Mouse (Mus musculus) heart, postnatal 25 days (tissue): Measurements from ENCODE around the gene Hdac5. TPM values are rescaled to one million over a fixed set of nuclear protein-coding genes. Genes with fewer than 3 reads are reported as not detected.
"Not testable (repeated sequence)": the region's sequence is repeated elsewhere in the genome, so short reads cannot be mapped to it uniquely, and the experiment has no call there.

Source experiments
- DNase-seq: peaks from one replicate; pipeline ENCODE4 v3.0.0; 2022; ENCODE audit warnings: low spot score
- intact Hi-C: fragments of 180-260 bp; cut with DNase I; formaldehyde crosslinking; loops from one replicate; pipeline ENCODE4 v1.15.1; 2025
- total RNA-seq, 2 experiments: library from RNA; stranded (reverse); gene quantifications; 2 replicates each; pipeline ENCODE4 v1.2.3; 2021

Gene Hdac5
- total RNA-seq, 2 experiments from 2014 or later, result 129 to 136 TPM

GRCm38 (mm10) chr11:102193657-102194440, 36.1 kb downstream of the Hdac5 start:
- DNase-seq, result no peak
- intact Hi-C loops, result loop anchor here (2.0 kb wide), 1 partner anchor 13 kb away; no protein-coding TSS in a partner anchor

- intact Hi-C loops, result no loop called here
- no peak for DNase-seq
Measured at GRCm38 (mm10) chr11:102190848-102191247, 39.1 kb downstream of the Hdac5 start.

- intact Hi-C loops, result loop anchor here (2.0 kb wide), 1 partner anchor 39 kb away; no protein-coding TSS in a partner anchor
- peak; percentile 85 for DNase-seq
Measured at GRCm38 (mm10) chr11:102189461-102190436, 40.2 kb downstream of the Hdac5 start, which contains the start of gene G6pc3. TSS of gene G6pc3 (plus strand) at chr11:102189620.

DNA sequence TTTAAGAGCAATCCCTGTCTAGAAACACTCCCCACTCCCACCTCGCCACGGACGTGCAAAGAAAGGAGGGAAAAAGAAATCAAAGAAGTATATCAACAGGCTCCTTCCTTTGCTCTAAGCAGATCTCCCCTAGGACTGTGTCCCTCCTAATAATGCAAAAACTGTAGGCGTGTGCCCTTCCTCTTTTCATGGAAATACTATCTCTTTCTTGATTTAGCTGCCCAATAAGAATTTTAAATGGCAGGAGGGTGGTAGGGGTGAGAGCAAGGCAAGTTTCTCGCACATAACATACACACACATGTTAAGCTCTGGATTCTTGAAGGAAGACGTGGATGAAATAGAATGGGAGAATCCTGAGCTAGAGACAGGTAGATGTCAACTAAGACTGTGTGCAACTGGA, 41.0 kb downstream of the Hdac5 start:
- DNase-seq, result no peak
- intact Hi-C loops, result loop anchor here (2.0 kb wide), 1 partner anchor 40 kb away; no protein-coding TSS in a partner anchor

GRCm38 (mm10) chr11:102186235-102186634, 43.7 kb downstream of the Hdac5 start:
- intact Hi-C loops, result no loop called here

DNA sequence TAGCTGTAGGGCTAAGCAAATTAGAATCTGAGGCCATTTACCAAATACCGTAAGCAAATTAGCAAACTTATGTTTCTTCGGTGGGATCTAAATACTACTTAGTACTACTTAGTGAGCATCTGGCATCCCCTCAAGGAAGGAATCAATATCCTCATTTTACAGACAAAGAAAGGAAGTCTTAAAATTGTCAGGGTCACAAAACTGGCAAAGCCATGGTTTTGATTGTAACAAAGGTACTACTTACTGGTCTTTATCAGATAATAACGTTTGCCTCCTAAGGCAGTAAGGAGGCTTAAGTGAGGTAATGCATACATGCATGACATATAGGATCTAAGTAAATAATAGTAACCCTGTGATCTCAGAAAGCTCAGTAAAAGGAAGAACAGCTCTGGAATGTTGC, 44.3 kb downstream of the Hdac5 start:
- no peak for DNase-seq
- intact Hi-C loops, result loop anchor here (2.0 kb wide), 1 partner anchor 63 kb away; the partner anchor contains the start of gene BC030867

More at GRCm38 (mm10) chr11:102186235-102186634, 43.7 kb downstream of the Hdac5 start:
- DNase-seq, result no peak

GRCm38 (mm10) chr11:102184646-102185495, 45.1 kb downstream of the Hdac5 start, which contains the start of gene Lsm12:
TSS of gene Lsm12 (minus strand) at chr11:102185296.
- DNase-seq, result peak; percentile 91
- intact Hi-C loops, result loop anchor here (2.0 kb wide), 1 partner anchor 64 kb away; the partner anchor contains the start of gene BC030867

- no peak for DNase-seq
- intact Hi-C loops, result loop anchor here (2.0 kb wide), 1 partner anchor 65 kb away; the partner anchor contains the start of gene BC030867
Measured at GRCm38 (mm10) chr11:102184253-102184645, 45.7 kb downstream of the Hdac5 start.

- intact Hi-C loops, result no loop called here
- DNase-seq, result no peak
Measured at GRCm38 (mm10) chr11:102179836-102180235, 50.1 kb downstream of the Hdac5 start.

DNA sequence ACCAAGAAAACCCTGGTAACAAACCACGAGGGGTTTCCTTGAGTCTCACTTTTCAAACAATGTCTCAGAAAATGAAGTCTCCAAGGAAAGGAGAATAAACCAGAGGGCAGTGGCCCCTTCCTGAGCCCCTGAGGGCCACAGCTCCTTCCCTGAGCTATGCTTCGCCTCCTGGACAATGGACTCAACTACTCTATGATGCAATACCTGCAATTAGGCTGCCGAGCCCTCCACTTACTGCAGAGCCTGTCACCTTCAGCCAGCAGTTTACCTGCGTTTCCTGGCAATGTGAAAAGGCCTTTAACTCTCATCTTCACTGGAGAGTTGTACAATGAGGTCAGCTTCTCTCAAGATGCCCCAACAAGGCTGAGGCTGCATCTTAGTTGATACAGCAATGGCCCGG, 61.3 kb downstream of the Hdac5 start:
- no peak for DNase-seq
- intact Hi-C loops, result no loop called here

GRCm38 (mm10) chr11:102167539-102167938, 62.4 kb downstream of the Hdac5 start:
- DNase-seq, result no peak
- intact Hi-C loops, result no loop called here

DNA sequence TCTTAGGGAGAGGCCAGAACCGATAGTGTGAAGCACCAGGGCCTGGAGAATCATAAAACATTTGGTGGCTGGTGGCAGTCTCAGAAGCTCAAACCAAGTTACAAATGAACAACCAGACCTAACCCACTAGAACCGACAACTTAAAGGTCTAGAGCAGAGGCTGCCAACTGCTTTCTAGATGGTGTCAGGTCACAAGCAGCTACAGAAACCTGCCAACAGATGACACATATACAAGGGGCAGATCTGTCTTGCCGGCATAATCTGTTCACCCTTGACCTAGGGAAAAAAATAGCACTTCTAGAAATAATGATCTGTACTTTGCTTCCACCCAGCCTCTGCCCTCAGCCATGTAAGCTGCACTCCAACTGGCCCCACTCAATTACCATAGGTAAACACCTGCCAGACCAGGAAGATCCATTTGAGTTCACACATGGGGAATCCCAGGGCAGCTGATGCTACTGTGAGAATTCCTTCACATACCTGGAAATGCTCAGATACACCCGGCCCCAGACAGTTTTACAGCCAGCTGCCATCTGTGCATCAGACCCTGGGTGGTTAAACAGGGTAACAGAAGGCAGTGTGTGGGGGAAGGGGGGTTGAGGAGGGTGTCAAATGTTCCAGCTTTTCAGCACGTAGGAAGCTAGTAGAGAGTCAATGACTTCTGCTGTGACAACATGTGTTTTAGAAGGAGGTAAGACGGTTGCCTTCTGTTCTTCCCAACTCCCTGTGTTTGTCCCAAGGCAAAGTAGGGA, 63.8 kb downstream of the Hdac5 start:
- DNase-seq, result no peak
- intact Hi-C loops, result no loop called here

GRCm38 (mm10) chr11:102159781-102160180, 70.2 kb downstream of the Hdac5 start:
- intact Hi-C loops, result loop anchor here (5.0 kb wide), 1 partner anchor 108 kb away; the partner anchor contains the start of gene Asb16
- no peak for DNase-seq

GRCm38 (mm10) chr11:102158024-102158423, 71.9 kb downstream of the Hdac5 start:
- intact Hi-C loops, result loop anchor here (5.0 kb wide), 1 partner anchor 109 kb away; the partner anchor contains the start of gene Asb16

DNA sequence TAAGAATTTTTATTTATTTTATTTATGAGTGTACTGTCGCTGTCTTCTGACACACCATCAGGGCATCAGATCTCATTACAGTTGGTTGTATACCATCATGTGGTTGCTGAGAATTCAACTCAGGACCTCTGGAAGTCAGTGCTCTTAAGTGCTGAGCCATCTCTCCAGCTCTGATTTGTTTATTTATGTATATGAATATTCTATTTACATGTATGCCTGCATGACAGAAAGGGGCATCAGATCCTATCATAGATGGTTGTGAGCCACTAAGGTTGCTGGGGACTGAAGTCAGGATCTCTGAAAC, 73.2 kb downstream of the Hdac5 start:
- intact Hi-C loops, result loop anchor here (5.0 kb wide), 1 partner anchor 111 kb away; the partner anchor contains the start of gene Asb16
- no peak for DNase-seq

More at GRCm38 (mm10) chr11:102158024-102158423, 71.9 kb downstream of the Hdac5 start:
- DNase-seq, result not testable (repeated sequence)

- intact Hi-C loops, result loop anchor here (5.0 kb wide), 1 partner anchor 111 kb away; the partner anchor contains the start of gene Asb16
- peak; percentile 79 for DNase-seq
Measured at GRCm38 (mm10) chr11:102156039-102156785, 73.8 kb downstream of the Hdac5 start, which contains the start of gene Tmem101. TSS of gene Tmem101 (minus strand) at chr11:102156404.

GRCm38 (mm10) chr11:102147213-102147989, 82.6 kb downstream of the Hdac5 start:
- DNase-seq, result no peak
- intact Hi-C loops, result no loop called here
